Mouse (Mus musculus) limb, embryonic 14.5 days (tissue): ENCODE measurements at regions not wholly inside any gene's neighbourhood (a gene's known extent, or its start where the extent isn't known, plus 50 kb on each side); places are given as distances from the start of the nearest gene placed in this dataset.

ENCODE experiments used
- ATAC-seq: fragments of 200-750 bp; cut with Nextera tagmentation; 2 replicates; pipeline ENCODE4 v1.8.0; 2017; ENCODE audit warnings: low read depth, moderate number of reproducible peaks, moderate TSS enrichment; ENCODE audit not compliant: low FRiP score
- DNase-seq: peaks from one replicate; pipeline ENCODE4 v3.0.0-alpha.2; 2015; ENCODE audit warnings: low spot score
- H3K27ac ChIP-seq: fragments of 300-500 bp; sonication (generic); replicated peaks from 2 replicates; pipeline ENCODE4 v1.5.1; 2014; ENCODE audit warnings: low read depth, mild to moderate bottlenecking, low read length, moderate library complexity, mixed read lengths
- H3K27me3 ChIP-seq: fragments of 300-500 bp; sonication (generic); 2 replicates; pipeline ENCODE4 v1.6.1; 2014; ENCODE audit warnings: low read length, mixed read lengths; ENCODE audit not compliant: control insufficient read depth, insufficient read depth
- H3K36me3 ChIP-seq: fragments of 300-500 bp; sonication (generic); 2 replicates; pipeline ENCODE4 v1.6.1; 2014; ENCODE audit warnings: mild to moderate bottlenecking, low read length, moderate library complexity, mixed read lengths; ENCODE audit not compliant: control insufficient read depth, insufficient read depth
- H3K4me1 ChIP-seq: fragments of 300-500 bp; sonication (generic); 2 replicates; pipeline ENCODE4 v1.6.1; 2014; ENCODE audit warnings: antibody characterized with exemption, low read length, mixed read lengths; ENCODE audit not compliant: control insufficient read depth, insufficient read depth
- H3K4me2 ChIP-seq: fragments of 300-500 bp; sonication (generic); replicated peaks from 2 replicates; pipeline ENCODE4 v1.6.1; 2014; ENCODE audit warnings: low read depth, mild to moderate bottlenecking, low read length, moderate library complexity; ENCODE audit not compliant: severe bottlenecking
- H3K4me3 ChIP-seq: fragments of 300-500 bp; sonication (generic); replicated peaks from 2 replicates; pipeline ENCODE4 v1.5.1; 2014; ENCODE audit warnings: low read length
- H3K9ac ChIP-seq: fragments of 300-500 bp; sonication (generic); 2 replicates; pipeline ENCODE4 v1.6.1; 2014; ENCODE audit warnings: mild to moderate bottlenecking, low read depth, low read length, moderate library complexity; ENCODE audit not compliant: severe bottlenecking
- H3K9me3 ChIP-seq: fragments of 300-500 bp; sonication (generic); 2 replicates; pipeline ENCODE4 v1.6.1; 2016; ENCODE audit warnings: low read length; ENCODE audit not compliant: control insufficient read depth
- POLR2A ChIP-seq: fragments of 200-500 bp; IDR thresholded peaks from 2 replicates; pipeline ENCODE4 v1.8.0; 2012; ENCODE audit warnings: inconsistent platforms, mild to moderate bottlenecking, moderate library complexity, borderline replicate concordance; ENCODE audit not compliant: insufficient read depth, insufficient read length; ENCODE audit errors: extremely low read depth
- WGBS: fragments of 180-500 bp; shearing (Covaris S2); extraction: QIAGEN DNeasy Blood & Tissue Kit; methylation state at CpG from one replicate; pipeline ENCODE4 v1.1.7; 2014; 5-methylcytosine and 5-hydroxymethylcytosine counted together

DNA sequence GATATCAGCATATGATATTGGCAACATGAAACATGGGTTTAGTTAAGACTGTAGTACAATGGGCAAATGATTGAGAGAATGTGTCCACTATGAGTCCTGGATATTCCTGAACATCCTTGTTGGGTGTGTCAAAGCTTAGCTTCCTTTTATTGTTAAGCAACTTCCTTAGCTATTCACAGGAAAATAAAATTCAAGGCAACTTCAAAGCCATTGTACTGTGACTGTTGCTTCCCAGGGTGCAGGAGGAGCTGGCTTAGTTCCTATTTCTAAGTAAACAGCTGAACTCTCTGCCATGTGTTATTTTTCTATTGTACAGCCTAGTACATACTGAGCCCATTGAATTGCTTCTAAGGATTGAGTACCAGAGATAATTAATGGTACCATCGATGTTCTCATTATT is 87.0 kb upstream of the Htr2a start:
- no peak for DNase-seq
- no peaks in the 10 kb centered on the region for H3K9me3 ChIP-seq
- H3K9ac ChIP-seq, result no peak overlapping the region
- no peaks in the 10 kb centered on the region for H3K27me3 ChIP-seq
- H3K4me2 ChIP-seq, result no peak overlapping the region
- no peak for ATAC-seq
- 94% methylated on average over 1 of the region's 1 CpGs for WGBS
- no peaks in the 10 kb centered on the region for H3K4me1 ChIP-seq
- H3K36me3 ChIP-seq, result no peaks in the 10 kb centered on the region
- H3K27ac ChIP-seq, result no peak overlapping the region
- no peak for TF ChIP-seq POLR2A
- no peak overlapping the region for H3K4me3 ChIP-seq

DNA sequence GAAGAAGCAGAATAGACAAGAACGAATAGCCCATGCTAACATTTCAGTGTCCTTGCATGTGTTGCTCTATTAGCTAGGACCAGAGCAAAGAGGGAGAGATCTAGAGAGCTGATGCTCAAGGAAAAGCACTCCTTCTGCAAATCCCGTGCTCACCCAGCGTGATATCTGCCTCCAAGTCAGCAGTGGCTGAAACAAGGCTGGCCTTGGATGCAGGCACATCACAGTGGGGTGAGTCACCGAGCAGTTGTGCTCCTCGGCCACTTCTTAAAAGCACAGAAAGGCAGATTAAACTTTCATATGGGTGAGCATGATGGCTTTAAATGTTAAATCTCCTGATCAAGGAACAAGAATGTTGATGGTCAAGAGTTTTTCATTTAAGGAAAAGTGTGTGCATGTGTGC is 82.3 kb upstream of the Htr2a start:
- TF ChIP-seq POLR2A, result no peak
- no peaks in the 10 kb centered on the region for H3K9me3 ChIP-seq
- no peak overlapping the region for H3K9ac ChIP-seq
- DNase-seq, result no peak
- no peaks in the 10 kb centered on the region for H3K27me3 ChIP-seq
- no peak for ATAC-seq
- H3K4me2 ChIP-seq, result no peak overlapping the region
- H3K4me3 ChIP-seq, result no peak overlapping the region
- 70% methylated on average over 5 of the region's 5 CpGs for WGBS
- H3K4me1 ChIP-seq, result no peaks in the 10 kb centered on the region
- H3K36me3 ChIP-seq, result no peaks in the 10 kb centered on the region
- no peak overlapping the region for H3K27ac ChIP-seq
